Mouse (Mus musculus) erythroblast, embryonic 14.5 days (primary cell): ENCODE measurements around the gene Pom121l2.

Experiments used
- GATA1 ChIP-seq: IDR thresholded peaks from 2 replicates; pipeline ENCODE4 v1.6.1; 2012; ENCODE audit warnings: low read length, inconsistent platforms, mixed read lengths
- TAL1 ChIP-seq: IDR thresholded peaks from 3 replicates; pipeline ENCODE4 v1.6.1; 2012; ENCODE audit warnings: low read length, inconsistent platforms, mixed read lengths

DNA sequence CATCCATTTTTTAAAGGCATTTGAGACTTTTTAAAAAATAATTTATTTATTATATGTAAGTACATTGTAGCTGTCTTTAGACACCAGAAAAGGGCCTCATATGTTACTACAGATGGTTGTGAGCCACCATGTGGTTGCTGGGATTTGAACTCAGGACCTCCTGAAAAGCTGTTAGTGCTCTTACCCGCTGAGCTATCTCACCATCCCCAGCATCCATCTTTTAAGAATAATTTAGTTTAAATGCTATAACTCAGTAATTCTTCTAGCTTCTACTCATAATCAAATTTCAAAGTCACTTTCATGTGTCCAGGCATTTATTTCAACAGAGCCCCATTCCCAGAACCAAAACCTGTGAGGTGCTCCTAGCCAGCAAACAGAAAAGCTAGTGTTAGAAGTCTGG lies 37.4 kb upstream of the Pom121l2 start:
- TF ChIP-seq GATA1 (no peak), TAL1 (no peak)
